Mouse (Mus musculus) lung, postnatal 0 days (tissue): Measurements from ENCODE around the gene Gucd1.

Experiments
- CTCF ChIP-seq: IDR thresholded peaks from 2 replicates; pipeline ENCODE4 v1.5.1; 2016; ENCODE audit warnings: antibody characterized with exemption, mild to moderate bottlenecking
- EP300 ChIP-seq: IDR thresholded peaks from 2 replicates; pipeline ENCODE4 v1.6.1; 2016; ENCODE audit warnings: antibody characterized with exemption, mild to moderate bottlenecking, control low read depth

DNA sequence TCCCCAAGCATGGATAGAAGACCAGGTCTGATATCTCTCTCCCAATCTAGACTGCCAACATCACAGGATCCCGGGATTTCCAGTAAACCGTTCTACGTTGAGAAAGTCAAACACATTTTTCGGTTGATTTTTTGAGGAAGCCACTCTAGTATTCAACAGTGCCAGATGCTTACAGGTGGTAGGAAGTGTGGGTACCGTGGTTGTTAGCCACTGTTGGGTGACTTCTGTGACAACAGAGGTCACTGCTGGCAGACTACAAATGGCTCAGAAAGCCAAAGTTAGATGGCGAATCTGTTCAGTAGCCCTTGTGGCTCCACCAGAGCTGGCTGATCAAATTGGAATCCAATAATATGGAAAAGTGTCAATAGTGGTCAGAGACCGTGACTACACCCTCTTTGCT, 14.1 kb downstream of the Gucd1 start:
- TF ChIP-seq CTCF (no peak), EP300 (no peak)
